Mouse (Mus musculus) cerebellum, postnatal 10 days (tissue): ENCODE data around the gene Faap100.
A peak's percentile ranks its signal among the peaks of the same experiment; 100 is the strongest.
"Not testable (repeated sequence)": the region's sequence is repeated elsewhere in the genome, so short reads cannot be mapped to it uniquely, and the experiment has no call there.

ENCODE experiments used
- DNase-seq, 2 experiments: peaks; one replicate each; pipeline ENCODE4 v3.0.0; 2021; ENCODE audit warnings: mixed read lengths in 2 of 2

Gene Faap100

GRCm38 (mm10) chr11:120351250-120352092 is 27.1 kb downstream of the Faap100 start:
- DNase-seq = peak in 1 of 2 experiments; percentile 18

- DNase-seq = peak; percentile 55 to 59
These were observed 27.9 kb downstream of the Faap100 start for GRCm38 (mm10) chr11:120350711-120351110.

GRCm38 (mm10) chr11:120349986-120350702 is 28.4 kb downstream of the Faap100 start:
- peak; percentile 90 to 92 for DNase-seq

GRCm38 (mm10) chr11:120349371-120349985 is 29.1 kb downstream of the Faap100 start:
- DNase-seq = peak; percentile 54 to 67

- DNase-seq = peak; percentile 82 to 89
These were observed 29.7 kb downstream of the Faap100 start for GRCm38 (mm10) chr11:120348684-120349370.

GRCm38 (mm10) chr11:120347791-120348683 is 30.5 kb downstream of the Faap100 start, which contains the start of gene Actg1:
Gene Actg1 (minus strand): TSS chr11:120348542.
- DNase-seq = peak; percentile 95 to 96

GRCm38 (mm10) chr11:120347301-120347700 is 31.3 kb downstream of the Faap100 start:
- DNase-seq = peak in 1 of 2 experiments; percentile 45

GRCm38 (mm10) chr11:120346383-120347034 is 32.1 kb downstream of the Faap100 start:
- not testable (repeated sequence) for DNase-seq

GRCm38 (mm10) chr11:120345067-120345681 is 33.4 kb downstream of the Faap100 start:
- peak in 1 of 2 experiments; percentile 42 for DNase-seq

GRCm38 (mm10) chr11:120344310-120344920 is 34.1 kb downstream of the Faap100 start:
- DNase-seq = peak in 1 of 2 experiments; percentile 21

- peak in 1 of 2 experiments; percentile 28 for DNase-seq
These were observed 34.9 kb downstream of the Faap100 start for GRCm38 (mm10) chr11:120343519-120344309.

GRCm38 (mm10) chr11:120342656-120343160 is 35.9 kb downstream of the Faap100 start:
- DNase-seq = no peak

- no peak for DNase-seq
These were observed 36.9 kb downstream of the Faap100 start for GRCm38 (mm10) chr11:120341661-120342060.

- DNase-seq = no peak
These were observed 38.5 kb downstream of the Faap100 start for GRCm38 (mm10) chr11:120339978-120340513.

GRCm38 (mm10) chr11:120338786-120339185 is 39.8 kb downstream of the Faap100 start:
- peak in 1 of 2 experiments; percentile 6 for DNase-seq

- no peak for DNase-seq
These were observed 41.1 kb downstream of the Faap100 start for GRCm38 (mm10) chr11:120337447-120337846.

- peak; percentile 77 to 85 for DNase-seq
These were observed 43.0 kb downstream of the Faap100 start for GRCm38 (mm10) chr11:120335431-120336021.

GRCm38 (mm10) chr11:120320156-120320555 is 58.4 kb downstream of the Faap100 start:
- DNase-seq = no peak
